Mouse (Mus musculus) 3T3-L1 (cell line): ENCODE results near the gene Abcg2.
"Not testable (repeated sequence)": the region's sequence is repeated elsewhere in the genome, so short reads cannot be mapped to it uniquely, and the experiment has no call there.

Experiments
- DNase-seq: peaks from one replicate; pipeline ENCODE4 v3.0.0-alpha.2; 2015; ENCODE audit warnings: low read depth, low spot score

Gene Abcg2

DNA sequence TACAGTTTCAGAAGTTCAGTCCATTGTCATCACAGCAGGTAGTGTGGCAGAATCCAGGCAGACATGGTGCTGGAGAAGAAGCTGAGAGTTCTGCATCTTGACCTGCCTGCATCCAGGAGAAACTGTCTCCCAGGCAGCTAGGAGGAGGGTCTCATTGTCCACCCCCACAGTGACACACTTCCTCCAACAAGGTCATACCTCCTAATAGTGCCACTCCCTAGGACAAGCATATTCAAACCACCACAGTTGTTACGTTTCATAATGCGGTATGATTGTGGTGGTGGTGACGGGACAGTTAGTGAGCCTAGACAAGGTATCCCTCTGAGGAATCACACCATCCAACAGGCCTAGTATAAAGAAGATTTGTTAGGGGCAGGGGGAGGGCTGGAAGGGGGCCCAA, at the start of gene Abcg2:
Gene Abcg2 (plus strand): TSS at position 301 of the 400 bp plus-strand sequence.
- not testable (repeated sequence) for DNase-seq

DNA sequence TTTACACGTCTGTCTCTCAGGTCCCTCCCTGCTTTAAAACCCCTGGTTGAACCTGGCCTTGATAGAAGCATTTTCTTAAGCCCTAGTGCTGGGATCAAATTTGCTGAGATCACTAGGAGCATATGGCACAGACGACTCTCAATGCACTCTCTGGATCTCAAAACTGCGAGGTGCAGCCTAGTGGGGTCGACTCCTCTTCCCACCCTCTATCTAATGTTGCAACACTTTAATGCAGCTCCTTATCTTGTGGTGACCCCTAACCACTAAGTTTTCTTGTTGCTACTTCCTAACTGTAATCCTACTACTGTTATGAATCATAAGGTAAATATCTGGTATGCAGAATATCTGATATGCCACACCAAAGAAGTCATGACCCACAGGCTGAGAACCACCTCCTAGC, 44.1 kb upstream of the Abcg2 start:
- not testable (repeated sequence) for DNase-seq

DNA sequence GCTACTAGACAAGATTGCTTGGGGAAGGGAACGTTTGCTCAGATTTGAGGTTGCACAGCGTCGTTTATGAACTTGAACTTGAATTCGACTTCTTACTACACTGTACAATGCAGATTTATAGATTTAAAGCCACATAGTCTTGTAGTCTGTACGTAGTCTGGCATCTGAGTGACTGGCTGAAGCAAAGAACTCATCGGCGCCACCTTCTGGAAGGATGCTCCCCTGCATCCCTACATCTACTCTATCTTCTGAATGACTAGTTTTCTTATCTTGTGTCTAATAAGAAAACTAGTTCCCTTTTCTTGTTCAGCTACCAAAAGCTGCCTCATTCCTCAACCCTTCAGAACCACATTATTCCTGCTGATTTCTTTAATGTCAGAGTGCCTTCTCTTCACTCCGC, 41.5 kb upstream of the Abcg2 start:
- peak; percentile 59 for DNase-seq

DNA sequence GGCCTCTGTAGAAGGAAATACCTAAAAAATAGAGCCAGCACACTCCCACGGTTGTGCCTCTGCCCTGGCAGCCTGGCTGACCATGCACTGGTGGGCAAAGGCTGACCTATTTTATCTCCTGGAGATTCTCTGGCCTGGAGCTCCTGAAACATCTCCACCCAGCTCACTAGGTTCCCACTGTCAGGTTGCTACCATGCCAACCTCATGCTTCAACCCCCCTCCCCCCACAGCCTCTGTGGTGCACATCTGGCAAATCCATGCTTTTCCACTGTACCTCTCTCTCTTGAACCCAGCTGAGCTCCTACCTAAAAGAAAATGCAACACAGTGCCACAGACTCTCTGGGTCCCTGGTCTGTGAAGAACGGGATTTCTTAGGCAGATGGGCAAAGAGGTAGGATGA, 39.4 kb upstream of the Abcg2 start:
- not testable (repeated sequence) for DNase-seq

DNA sequence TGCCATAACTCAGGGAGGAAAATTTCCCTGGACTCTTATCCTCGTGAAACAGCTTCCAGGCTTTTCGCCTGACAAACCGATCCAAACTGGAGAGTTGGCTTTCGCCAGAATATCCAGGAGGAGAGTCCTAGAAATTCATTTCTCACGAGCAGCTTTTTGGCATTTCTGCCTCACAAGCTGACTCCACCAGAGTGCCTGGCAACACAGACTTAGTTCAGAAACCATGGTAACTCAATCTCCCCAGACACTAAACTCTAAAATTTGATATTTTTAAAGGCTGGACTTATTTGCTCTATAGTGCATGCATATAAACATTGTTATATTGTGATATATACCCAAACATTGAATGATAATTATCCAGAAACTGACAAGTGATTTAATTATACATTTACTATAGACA, 38.3 kb upstream of the Abcg2 start:
- not testable (repeated sequence) for DNase-seq

DNA sequence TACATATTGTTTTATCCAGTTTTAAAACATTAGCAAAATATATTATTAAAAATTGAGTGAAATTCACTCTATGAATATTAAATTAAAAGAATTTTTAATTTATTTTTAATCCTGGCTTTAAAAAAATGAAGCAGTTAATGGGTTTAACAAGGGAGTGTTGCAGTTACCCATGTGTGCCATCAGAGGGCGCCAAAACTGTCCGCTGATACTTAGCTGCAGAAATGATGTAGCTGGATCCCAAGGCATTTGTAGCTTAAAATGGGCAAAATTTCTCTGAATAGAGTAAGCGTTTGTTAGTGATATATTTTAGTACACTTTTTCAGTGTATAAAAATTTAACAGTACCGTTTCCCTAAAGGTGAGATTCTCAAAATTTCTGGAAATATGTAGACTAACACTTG, 37.5 kb upstream of the Abcg2 start:
- DNase-seq = peak; percentile 94

DNA sequence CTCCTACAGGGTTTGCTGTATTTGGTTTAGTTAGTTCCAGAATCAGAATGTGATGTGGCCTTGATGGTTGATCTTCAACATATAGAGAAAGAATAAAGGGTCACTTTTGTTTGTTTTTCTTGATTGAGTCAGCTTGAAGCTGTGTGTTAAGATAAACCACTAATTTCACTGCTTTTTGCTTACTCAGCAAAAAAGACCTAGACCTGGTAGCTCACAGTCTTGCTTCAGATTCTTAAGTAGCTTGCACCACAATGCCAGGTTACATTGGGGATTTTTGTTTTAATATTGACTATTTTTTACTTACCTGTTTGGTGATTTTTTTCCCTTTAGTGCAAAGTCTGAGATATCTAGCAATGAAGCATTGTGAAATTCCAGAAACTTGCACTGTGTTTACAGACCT, 30.5 kb upstream of the Abcg2 start:
- DNase-seq = not testable (repeated sequence)

DNA sequence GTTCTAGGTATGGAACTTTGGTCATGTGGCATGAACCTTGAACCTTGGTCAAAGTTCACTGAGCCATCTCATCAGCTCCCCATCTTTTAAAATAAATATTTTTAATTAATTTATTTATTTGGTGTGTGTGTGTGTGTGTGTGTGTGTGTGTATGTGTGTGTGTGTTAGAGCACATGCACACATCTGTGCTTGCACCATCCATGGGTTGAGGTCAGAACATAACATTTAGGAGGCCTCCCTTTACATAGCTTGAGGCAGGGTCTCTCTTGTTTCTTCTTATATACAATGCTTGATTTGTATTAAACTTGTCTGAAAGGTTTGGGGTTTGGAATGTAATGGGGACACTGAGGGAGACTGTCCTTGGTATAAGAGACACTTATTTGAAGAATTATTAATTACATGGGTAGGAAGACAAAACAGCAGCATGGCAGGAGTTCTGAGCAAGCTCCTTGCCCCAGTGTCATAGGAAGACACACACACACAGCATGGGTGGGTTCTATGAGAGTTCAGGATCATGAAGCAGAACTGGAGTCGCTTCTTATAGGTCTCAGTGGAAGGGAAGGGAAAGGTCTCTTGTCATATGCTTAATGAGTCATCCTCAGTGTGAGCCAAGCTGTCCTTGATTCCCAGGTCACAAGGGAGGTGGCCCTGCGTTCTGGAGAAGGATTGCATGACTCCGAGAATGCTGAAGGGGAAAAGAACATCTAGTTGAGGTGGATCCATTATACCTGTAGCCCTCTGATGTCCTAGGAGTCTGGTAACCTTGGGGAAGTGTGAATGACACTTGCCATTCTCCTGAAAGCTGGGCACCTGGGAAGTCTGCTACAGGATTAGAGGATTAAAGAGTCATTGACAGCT, 9.9 kb downstream of the Abcg2 start:
- DNase-seq = not testable (repeated sequence)

DNA sequence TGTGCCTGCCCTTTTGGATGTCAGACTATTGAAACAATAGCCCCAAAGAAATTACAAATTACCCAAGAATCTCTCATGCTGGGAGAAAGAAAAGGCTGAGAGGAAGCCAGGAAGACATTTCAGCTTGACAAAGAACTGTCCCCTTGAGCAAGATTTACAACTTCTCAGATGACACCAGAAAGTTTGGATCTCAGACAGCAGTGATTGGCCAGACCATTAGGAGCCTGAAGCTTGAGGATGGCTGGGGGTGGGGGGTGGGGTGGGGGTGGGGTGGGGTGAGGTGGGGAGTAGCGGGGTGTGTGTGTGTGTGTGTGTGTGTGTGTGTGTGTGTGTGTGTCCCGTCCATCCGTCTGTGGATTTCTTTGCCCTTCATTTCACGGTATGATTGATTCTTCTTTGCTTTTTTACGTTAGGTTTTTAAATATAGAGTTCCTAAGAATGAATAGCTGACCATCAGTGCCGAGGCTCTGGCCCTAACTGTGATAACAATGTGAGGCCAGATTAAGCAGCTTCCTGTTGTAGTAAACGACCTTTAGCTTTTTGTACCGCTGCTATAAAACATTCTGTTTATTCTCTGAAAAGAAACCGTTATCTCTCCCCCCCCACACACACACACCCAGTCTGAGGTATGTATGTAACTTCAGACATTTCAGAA, 11.4 kb downstream of the Abcg2 start:
- DNase-seq = peak; percentile 52

DNA sequence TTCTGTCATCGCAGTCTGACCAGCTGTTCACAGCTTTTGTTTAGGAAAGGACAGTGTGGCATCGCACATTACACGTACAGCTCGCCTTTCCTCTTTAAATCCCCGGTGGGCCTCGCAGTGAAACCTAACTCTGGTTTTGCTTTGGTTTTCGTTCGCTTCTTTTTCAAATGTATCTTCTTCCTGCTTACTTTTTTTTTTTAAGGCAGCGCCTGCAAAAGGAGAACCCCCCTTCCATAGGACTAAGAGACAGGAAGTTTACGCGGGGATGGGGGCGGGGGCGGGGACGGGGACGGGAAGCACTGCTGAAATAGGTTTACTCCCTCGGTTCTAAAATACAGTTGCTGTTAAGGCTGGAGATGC, 12.0 kb downstream of the Abcg2 start:
- DNase-seq = peak; percentile 75

DNA sequence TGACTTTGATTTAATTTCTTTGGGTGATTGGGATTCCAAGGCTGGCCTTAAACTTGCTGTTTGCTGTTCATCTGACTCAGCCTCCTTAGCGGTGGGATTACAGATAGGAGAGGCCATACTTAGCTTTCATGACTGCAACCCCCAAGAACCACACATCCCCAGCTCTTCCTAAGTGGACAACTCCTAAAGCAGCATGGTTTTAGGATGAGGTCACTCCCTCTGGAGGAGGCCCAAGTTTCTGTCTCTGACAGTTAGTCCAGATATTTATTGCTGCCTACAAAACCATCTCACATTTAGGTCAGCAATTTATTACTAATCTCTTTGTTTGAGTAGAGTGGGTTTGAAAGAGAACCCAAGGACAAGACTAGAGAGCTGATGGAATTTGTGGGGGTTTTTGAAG, 17.8 kb downstream of the Abcg2 start:
- DNase-seq = peak; percentile 98

DNA sequence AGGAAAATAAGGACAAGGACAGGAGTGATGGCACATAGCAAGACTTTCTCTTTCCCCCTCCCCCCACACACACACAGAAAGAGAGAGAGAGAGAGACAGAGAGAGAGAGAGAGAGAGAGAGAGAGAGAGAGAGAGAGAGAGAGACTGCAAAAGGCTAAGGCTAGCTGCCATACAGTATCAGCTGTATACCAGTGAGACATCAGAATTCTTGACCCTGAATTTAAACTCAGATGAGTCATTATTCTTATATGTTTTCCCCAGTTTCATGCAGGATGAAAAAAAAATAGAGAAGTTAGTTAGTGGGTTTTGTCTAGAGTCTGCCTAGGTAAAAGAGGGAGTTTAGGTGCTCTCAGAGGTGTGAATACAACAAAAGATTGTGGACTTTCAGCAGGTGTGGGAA, 18.7 kb downstream of the Abcg2 start:
- peak; percentile 72 for DNase-seq

DNA sequence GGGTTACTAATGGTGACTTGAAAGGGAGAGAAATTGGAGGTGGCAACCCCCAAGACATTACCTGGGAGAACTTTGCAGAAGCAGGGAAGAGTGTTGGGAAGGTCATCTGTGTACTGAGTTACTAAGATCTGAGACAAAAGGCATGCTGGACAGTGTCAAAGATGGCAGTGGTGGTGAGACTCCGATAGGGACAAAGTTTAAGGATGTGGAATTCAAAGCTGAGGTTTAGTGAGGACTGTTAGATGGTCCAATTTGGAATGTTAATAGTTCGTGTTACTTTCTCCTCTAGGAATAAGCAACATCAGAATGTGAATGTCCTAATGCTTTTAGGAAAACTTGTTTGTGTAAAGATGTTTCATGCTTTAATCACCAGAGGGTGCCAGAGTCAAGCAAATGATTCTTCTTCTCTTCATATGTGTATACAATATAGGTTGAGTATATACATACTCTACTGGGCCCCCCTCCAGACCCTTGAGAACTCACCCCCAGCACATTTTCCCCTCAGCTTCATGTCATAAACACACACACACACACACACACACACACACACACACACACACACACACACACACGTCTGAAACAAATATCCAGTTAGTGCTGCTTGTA, 19.3 kb downstream of the Abcg2 start:
- peak; percentile 74 for DNase-seq

DNA sequence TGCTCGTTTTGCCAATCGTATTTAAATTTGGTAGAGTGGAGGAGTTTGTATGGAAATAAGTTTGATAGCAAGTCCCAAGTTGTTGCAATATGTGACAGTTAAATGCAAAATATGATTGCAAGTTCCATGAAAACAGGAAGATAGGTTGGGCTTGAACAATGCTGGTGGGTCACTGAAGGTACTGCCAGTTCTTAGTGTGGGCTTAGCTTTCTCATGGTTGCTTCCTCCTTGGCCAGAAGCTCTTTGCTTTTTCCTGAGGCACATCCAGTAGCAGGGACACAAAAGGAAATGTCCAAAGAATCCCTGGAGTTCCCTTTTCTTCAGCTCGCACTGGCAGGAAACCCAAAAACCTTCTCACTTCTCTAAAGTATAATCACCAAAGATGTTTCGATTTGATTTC, 22.3 kb downstream of the Abcg2 start:
- no peak for DNase-seq

DNA sequence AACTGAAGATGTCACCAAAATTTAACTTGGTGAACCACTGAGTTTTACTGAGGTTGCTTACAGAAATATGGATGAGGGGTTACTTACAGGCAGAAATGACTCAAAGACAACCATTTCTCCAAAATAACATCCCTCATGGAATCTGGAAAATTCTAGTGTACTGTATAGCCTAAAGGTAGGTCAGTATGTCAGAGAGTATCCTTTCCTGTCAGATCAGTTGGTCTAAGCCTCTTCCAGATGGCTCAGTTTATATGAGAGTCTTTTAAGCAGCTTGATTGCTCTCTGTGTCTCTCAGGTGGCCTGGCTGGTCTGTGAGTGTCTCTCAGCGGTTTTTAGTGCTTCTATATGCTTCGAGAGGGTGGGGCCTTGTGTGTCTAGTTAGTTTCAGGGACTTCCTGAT, 24.1 kb downstream of the Abcg2 start:
- no peak for DNase-seq

DNA sequence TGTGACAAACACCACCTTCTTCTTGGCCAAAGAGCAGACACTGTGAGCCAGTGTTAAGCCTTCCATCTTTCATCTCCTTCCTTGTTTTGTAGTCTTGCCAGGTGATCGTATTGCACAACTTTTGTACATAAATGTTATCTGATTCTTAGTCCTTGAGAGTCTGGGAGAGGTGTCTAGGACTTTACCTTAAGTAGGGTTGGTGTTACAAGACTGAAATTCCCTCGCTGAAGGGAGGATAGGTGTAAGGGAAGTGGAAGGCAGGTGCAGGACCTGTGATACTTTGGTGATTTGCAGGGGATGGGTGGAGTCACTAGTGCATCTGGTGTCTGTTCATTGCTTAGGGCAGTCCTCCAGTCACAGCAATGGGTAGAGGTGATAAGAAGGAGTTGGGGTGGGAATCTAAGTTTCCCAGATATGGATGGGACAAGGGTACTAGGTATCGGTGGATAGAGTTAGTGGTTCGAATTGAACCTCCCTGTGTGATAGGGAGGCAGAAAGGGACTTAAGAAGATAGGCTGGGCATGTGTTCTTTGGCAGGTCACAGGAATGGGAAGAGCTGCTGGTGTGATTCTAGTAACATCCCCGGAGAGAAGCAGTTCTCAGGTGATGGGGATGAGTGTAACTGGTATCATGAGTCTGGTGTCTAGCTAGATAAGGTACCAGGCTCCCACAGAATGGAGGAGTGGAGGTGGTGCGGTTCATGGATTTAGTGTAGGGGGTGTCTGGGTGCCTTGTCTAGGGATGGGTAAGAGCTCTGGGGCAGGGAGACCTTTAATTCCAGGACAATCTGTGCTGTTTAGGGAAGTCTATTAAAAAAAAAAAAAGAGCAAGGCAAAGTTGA, 25.8 kb downstream of the Abcg2 start:
- DNase-seq = no peak

DNA sequence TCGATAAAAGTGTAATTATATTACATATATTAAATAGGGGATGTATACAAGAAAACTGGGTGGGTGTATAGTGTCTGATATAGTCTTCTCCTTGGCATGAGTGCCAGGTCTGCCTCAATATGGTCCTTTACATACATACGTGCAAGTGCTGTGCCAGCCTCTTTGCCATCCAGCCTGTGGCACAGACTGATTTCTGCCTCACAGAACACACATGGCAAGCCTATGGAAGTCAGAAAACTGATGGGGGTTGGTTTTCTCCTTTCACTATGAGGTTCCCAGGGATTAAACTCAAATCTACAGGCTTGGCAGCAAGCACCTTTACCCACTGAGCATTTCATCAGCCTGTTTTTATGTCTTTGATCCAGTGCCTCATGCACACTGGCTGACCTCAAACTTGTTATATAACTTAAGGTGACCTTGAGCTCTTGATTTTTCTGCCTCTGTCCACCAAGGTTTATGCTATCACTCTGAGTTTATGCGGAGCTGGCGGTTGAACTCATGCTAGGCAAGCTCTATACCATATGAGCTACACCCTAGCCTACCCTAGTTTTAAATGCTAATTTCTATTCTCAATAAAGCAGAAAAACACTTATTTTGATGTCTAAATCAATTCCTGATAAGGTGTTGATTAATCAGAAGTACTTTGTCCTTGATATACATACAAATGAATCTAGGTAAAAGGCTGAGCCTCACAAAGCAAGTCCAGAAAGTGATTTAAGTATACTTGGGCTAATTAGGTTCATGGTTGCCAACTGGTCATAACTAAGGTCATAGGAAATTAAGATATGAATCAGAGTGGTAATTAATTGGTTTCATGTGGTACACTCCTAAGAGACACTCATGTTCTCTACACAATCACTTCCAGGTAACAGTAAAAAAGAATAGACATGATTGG, 26.7 kb downstream of the Abcg2 start:
- no peak for DNase-seq

DNA sequence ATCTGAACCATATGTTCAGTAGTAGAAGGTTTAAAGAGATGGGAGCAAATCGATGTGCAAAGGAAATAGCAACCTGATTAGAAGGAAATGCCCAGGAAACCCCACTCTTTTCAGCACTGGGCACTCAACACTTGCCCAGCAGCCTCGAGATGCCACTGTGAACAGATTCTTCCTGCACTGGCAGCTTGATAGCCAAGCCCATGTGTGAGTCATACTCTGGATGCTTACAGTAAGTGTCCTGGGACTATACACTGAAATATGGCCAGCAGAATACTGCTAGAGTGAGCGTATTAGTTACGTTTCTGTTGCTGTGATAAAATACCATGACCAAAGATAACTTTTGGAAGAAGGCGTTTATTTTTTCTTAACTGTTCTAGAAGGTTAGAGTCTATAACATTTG, 39.8 kb downstream of the Abcg2 start:
- DNase-seq = peak; percentile 87

DNA sequence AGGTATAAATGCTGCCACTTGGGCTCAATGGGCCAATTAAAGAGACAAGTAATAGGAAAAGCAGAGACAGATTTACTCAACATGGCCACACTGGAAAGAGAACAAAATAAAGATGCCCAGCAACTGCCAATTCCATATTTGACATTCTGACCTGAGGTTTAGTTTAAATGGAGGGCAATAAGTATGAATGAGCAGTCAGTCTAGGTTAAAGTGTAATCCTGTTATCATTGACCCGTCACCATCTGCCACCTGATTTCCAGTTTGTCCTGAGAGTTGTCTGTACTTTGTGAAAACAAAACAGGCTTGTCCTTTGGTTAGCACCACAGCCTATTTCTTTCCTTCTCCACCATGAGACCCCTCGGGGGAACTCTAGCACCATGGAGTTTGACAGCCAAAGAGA, 44.9 kb downstream of the Abcg2 start:
- DNase-seq = no peak

DNA sequence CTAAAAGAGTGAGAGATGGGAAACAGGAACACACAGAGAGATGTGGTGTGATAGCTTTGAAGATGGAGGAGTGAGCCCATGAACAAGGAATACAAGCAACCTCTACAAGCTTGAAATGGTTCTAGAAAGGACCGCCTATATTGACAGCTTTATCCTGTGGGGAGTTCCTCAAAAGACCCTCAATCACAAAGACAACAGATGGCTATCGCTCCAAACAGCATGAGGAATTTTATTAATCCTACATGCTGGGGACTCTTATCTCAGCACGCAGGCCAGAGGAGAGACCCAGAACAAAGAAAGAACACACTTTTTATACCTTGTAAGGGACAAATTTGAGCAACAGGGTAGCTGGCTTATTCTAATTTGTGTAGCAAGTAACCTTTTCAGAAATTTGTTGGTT, 48.1 kb downstream of the Abcg2 start:
- DNase-seq = no peak

DNA sequence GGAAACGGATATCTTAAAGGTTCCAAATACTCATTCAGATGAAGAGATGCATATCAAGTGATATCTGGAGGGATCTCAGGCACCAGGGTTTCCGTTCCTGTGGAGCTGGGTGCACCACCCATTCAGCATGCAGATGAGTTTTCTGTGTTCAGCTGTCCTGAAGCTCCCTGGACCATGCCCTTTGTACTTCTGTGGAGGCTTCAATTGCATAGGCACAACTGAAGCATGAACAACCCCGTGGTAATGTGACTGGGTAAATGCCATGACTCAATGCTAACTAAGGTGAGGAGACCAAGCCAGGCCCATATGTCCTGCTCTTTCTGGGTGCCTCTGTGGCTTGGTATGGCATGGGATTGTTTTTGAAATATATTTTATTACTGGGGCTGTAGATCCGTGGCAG, 49.4 kb downstream of the Abcg2 start:
- DNase-seq = no peak
